Mouse (Mus musculus): ENCODE data around the gene Fam25c.
"Not testable (repeated sequence)": the region's sequence is repeated elsewhere in the genome, so short reads cannot be mapped to it uniquely, and the experiment has no call there.

- TF ChIP-seq CTCF (IDR thresholded peaks at IDR 0.05; ENCODE audit: low read depth, low read length); POLR2A (IDR thresholded peaks at IDR 0.05; ENCODE audit: extremely low read depth, insufficient read depth, low read length): not testable (repeated sequence)
Observed at GRCm38 (mm10) chr14:34364254-34365146, 9.3 kb upstream of the Fam25c start.

Measured in liver, adult 2 months (tissue).